Mouse (Mus musculus) testis, postnatal 14 days (tissue): ENCODE data around the gene Rgl1.
"Not testable (repeated sequence)": the region's sequence is repeated elsewhere in the genome, so short reads cannot be mapped to it uniquely, and the experiment has no call there.

Source experiments
- DNase-seq: peaks from one replicate; pipeline ENCODE4 v3.0.0; 2021; ENCODE audit warnings: low spot score

Rgl1 gene

DNA sequence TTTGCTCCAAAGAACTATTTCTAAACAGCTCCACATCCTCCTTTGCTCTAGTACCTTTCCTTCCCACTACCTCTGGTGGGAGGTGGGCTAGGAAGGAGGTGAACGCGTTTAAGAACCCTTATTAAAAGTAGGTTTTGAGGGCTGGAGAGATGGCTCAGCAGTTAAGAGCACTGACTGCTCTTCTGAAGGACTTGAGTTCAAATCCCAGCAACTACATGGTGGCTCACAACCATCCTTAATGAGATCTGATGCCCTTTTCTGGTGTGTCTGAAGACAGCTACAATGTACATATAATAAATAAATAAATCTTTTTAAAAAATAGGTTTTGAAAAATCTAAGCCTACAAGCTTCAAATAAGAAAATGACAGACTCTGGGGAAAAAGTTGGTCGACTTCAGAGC is 19.3 kb upstream of the Rgl1 start:
- not testable (repeated sequence) for DNase-seq

DNA sequence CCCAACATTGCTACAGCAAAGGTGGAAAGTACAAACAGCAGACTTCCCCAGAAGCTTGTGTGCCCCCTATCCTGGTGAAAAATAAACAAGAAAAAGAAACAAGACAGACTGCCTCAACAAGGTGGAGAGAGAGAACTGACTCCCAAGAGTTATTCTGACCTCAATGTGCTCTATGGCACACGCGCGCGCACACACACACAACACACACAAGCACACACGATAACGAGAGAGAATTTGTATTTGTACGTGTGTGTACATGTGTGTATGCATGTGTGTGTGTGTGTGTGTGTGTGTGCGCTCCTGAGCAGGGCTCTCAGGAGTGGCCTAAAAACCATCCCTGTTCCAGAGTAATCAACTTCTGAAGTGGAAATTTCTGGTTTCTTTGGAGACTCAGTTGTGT is 18.5 kb upstream of the Rgl1 start:
- no peak for DNase-seq

DNA sequence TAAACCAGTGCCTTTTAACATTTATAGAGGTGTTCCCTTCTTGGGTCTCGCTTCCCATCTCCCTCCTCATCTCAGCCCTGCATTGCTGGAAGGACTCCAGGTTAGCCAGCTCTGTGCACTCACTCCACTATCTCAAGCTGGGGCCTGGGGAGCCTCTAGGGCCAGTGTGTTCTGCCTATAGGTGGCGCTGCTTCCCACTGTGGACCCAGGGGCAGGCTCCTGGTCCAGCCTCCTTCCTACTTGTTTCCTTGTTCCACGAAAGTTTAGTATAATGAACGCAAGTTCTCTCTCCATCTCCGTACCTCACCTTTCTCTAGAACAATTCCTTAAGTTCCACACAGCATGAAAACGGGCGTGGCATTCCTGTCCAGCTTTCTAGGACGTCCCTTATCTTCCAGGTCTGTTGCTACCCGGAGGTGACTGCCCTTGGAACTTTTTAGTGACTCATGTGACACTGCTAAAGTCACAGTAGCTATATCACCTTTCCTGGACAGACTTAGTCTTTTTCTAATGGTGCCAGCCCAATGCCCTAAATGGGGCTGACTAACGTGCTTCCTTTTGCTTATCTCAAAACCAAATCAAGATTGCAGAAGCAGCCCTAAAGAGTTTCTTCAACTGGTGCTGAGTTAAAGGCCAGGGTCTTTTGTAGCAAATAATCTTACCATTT is 13.1 kb upstream of the Rgl1 start:
- DNase-seq = peak; percentile 57

DNA sequence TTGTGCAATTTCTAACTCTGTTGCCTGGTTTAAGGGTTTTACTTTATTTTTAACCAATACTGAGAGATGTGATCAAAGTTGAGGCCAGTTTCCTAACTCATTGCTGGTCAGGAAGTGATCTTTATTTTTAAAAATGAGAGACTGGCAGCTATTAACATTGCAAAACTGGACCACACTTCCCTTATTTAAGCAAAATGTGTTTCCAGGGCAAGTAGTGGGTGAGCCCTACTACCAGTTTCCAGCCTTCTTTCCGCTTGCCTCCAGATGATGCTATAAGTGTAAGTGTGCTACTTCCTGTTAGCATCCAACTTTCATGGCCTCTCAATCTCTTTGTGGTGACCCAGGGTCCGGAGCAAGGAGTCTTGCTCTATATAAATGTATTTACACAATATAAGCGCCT is 8.4 kb upstream of the Rgl1 start:
- DNase-seq = not testable (repeated sequence)

DNA sequence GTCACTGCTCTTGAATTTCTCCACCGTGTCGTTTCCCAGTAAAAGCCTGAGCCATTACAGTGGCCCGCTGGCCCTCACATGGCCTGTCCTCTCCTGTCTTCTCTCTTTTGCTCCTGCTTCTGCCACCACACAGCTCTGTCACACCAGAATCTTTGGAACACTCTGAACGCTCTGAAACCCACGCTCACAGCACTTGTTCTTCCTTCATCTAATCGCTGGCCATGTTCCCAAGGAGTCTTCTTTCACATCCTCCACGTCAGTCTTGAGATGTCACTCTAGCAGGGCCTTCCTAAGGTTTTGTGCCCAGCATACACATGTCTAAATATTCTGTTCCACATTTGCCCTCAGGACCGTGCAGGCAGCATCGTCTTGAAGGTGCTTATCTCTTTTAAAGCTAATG is 4.9 kb upstream of the Rgl1 start:
- no peak for DNase-seq

DNA sequence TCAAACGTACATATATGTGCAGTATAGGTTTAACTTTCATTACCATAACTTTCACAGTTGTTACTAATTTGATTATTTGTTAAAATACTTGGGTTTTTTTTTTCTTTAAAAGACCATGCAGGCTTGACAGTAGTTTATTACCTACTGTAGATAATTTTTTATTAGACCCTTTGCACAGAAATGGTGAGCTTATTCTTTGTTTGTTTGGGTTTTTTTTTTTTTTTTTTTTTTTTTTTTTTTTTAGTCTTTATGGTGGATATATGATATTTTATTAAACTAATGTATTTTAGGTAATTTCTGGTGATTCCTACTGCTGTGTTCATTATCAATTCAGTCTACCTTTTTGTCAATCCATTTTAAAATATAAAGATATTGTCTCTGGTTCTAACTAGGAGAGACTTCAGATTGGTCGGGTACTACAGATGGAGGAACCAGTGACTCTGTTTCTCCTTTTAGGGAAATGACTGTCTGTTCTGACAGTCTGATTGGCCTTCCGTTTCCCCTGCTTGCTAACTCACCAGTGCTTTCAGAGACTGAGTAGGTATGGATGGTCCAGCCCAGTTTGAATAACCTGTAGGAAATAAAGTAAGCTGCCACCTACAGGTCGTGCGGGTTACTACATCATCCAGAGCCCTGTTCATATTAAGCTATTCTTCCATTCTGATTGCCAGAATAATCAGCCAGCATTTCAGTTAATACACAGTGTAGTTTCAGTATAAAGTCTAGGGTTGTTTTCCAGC is 1.8 kb upstream of the Rgl1 start:
- peak; percentile 72 for DNase-seq

DNA sequence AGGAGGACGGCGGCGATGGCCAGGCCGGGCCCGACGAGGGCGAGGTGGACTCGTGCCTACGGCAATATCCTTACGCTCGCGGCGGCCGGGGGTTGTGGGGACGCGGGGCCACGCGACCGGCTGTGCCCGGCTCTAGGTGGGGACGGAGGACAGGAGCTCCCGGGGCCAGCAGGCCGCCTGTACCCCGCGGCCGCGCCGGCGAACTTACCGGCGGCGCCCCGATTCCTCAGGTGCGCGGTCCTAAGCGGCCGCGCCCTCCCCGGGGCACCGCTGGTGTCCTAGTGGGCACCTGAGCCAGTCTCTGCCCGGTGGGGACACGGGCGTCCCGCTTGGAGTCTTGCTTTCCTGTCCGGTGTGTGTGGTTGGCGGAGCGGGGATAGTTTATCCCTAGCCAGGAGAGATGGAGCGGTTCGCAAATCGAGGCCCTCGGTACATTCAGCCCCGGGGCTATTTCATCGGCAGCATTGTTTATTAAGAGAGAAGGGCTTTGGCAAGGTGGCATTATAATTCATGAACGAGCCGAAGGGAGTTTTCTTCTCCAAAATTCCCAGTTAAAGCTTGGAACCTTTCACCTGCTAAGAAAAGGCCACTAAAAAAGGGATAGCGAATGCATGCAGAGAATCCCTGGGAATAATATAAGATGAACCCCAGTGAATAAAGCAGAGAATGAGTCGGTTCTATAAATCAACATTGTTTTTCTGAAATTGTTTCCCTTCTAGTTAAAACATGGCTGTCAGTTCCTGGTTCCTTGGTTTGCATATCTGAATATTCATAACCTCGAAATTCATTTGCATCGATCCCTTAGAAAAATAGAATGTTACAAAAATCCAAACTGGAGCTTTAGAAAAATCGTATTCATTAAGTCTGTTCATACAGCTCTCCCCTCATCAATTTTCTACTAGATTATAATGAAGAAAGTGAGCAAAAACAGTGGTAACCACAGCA is 925 bp upstream of the Rgl1 start:
- no peak for DNase-seq

DNA sequence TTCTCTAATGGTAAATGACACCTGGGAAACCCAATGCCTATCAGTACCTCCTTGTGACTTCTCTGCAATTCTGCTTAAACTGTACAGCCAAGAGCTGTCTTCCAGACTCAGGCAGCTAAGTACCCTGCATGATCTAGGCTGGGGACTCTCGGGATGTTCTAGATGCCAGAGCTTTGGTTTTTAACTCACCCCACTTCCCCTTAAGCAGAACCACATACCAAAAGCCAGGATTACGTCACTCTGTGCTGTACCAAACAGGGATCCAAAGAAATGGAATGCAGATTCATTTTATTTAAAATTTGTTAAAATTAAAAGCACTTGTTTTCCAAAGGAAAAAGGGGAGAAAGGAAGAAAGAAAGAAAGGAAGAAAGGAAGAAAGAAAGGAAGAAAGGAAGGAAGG is 4.4 kb downstream of the Rgl1 start:
- no peak for DNase-seq

DNA sequence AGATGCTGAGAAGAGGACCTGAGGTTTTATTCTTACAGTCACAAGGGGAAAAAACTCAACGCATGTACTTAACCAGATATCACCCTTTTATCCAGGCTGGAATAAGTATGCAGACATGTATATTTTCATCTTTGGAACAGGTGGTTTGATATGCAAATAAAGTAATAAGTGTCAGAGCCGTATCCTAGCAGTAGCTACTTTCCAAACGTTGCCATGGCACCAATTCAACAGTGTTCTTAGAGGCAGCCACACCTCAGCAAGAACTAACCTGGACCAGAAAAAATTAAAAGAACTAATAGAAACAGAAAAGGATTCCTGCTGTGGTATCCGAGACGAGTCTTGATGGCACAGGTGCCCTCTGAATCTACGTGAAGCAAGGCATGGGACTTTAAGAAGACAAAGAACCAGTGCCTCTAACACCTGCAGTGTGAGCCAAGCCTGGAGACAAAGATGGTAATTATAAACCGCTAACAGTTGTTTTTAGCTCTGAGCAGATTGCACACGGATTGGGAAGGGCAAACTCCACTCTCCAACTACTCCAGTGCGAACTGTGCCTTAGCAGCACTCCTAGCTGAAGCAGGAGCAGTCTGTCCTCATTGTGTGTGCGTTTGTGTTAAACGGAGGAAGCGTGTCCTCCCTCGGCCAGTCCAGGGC is 15.7 kb downstream of the Rgl1 start, which contains the start of gene Apobec4:
Gene Apobec4, plus strand, starts transcription at position 240 of the 654 bp plus-strand sequence.
- DNase-seq = no peak

DNA sequence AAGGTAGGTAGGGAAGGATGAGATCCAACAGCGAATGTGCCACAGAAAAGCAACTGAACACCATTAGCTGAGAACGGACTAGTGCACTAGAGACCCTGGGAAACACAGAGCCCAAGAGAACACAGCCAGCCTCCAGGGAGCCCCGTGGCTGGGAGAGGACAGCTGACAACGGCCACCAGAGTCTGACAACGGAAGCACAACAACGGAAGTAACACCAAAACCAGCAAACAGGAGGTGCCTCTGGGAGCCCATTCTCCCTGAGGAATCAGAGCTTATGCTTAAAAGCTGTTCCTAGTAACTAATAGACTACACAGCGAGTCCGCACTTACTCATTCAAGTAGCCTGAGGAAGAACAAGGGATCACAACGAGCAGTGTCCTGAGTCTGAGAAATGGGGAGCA is 16.9 kb downstream of the Rgl1 start:
- DNase-seq = no peak

DNA sequence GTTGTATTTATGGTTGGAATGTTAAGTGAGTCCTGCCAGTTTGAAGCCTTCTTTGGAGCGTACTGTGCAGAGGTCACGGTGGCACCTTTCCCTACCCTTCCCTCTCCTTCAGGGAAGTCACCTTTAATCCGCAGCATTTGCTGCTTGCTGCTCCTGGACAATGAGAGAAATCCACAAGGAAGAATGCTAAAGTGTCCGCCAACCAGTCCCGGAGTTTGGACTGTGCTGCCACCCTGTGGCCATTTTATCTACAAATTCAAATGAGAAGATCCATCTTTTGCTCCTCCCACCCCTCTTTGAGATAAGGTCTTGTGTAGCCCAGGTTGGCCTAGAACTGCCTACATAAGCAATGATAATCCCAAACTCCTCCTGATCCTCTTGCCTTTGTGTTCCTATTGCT is 19.7 kb downstream of the Rgl1 start:
- DNase-seq = peak; percentile 44

DNA sequence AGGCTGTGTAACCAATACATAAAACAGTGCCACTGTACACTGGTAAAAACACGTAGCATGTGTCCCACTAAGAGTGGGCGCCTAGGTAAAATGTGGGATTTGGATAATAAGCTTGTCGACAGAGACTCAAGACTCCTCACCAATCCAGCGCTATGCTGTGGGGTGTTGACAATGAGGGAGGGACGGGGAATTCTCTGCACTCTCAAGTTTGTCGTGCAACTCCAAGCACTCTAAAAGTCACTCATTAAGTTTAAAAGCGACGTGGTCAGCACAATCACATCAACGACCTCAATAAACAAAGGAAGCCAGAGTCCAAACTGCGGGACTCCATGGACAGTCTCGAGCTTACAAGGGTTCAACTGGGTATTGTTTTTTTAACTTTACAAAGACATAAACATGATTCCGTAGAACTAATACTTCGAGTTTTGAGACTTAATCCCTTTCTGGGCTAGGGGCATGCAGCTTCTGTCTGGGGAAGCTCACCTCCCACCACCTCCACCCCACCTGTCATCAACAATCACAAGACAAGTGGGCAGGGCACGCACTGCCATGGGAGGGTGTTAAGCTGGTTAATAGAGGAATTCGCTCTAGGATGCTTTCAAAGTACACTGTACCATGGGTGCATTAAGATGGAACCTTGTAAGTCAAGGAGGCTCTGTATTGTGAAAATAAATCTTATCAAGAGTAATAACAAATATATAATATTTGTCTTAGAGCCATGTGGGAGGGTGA is 22.9 kb downstream of the Rgl1 start:
- no peak for DNase-seq

DNA sequence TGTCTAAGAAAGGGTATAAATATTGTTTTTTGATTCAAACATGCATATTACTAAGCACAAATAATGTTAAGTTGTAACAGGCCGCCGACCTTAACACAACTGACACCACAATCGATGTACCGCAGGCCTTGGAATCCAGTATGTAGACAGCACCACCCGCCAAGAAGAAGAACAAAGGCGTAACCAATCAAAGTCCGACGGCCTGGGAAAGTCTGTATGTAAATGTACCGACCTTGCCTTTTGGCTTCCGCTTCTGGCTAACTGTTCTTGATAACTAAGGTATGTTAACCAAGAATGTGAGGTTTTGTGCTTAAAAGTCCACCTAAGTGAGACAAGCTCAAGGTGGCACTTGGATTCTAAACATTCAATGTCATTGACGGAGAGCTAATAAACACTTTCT is 26.8 kb downstream of the Rgl1 start:
- no peak for DNase-seq

DNA sequence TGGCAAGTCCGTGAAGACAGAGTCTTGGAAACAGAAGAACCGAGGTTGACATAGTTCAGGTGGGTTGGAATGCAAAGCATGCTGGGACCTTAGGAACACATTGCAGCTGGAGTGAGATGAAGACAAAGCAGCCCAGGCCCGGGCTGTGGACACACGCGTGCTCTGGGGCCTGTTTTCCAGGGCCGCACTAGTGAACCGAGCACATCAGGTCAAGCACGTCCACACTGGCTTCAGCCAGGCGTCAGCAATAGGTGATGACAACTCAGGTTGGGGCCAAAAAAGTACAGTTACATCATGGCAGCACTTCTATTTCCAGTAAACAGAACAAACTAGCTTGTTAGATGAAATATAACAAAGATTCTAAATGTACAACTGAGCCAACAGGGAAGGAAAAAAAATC is 27.4 kb downstream of the Rgl1 start:
- no peak for DNase-seq

DNA sequence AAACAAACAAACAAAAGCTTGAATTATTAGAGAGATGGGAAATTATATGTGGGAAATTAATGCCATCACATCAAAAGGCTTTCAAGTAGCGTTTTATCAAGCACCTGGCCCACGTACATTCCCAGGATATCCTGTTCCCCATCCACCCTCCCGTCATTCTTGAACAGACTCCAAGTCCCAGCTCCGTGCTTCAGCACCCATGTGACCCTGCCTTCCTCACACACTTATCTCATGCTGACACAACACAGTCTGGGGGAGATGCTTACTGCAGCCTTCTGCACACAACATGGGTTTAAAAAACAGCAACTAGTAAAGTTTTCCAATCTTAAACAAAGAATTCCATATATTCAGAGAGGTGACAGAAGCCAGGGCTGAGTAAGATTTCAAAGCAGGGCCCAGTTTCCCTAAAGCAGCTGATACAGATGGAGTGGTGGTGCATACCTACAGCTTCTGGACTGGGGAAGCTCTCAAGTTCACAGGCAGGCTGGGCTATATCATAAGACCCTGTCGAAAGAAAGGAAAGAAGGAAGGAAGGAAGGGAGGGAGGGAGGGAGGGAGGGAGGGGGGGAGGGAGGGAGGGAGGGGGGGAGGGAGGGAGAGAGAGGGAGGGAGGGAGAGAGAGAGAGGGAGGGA is 38.4 kb downstream of the Rgl1 start:
- DNase-seq = no peak

DNA sequence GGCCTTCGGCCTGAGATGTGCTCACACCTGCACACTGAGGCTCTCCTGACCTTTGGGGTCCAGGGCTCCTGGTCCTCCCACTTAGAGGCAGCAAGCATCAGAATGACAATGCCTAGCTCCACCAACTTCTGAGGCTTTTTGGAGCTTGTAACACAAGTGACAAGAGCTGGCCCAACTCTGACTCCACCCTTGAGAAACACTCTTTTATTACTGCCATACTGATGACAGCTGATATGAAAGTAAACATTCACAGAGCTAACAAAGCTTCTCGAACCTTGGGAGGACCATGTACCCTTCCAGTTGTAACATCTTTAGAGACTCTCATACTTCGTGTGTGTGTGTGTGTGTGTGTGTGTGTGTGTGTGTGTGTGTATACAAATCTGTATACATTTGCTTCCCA is 40.1 kb downstream of the Rgl1 start:
- no peak for DNase-seq

DNA sequence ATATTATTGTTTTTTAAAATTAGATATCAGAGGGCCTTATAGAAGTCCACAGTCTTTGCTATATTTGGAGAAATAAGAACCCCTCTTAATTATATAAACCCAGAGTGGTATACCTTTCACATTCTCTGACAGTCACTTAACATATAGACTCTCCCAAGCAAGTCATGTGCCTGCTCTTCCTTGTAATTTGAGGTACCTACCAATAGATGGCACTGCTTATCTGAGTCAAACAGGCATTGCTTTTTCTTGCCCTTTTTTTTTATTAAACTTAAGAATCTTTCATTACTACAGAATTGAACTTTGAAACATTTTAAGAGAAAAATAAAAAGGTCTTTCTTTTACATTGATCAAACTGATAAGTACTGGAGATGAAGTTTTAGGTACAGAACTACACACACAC is 41.9 kb downstream of the Rgl1 start:
- no peak for DNase-seq

DNA sequence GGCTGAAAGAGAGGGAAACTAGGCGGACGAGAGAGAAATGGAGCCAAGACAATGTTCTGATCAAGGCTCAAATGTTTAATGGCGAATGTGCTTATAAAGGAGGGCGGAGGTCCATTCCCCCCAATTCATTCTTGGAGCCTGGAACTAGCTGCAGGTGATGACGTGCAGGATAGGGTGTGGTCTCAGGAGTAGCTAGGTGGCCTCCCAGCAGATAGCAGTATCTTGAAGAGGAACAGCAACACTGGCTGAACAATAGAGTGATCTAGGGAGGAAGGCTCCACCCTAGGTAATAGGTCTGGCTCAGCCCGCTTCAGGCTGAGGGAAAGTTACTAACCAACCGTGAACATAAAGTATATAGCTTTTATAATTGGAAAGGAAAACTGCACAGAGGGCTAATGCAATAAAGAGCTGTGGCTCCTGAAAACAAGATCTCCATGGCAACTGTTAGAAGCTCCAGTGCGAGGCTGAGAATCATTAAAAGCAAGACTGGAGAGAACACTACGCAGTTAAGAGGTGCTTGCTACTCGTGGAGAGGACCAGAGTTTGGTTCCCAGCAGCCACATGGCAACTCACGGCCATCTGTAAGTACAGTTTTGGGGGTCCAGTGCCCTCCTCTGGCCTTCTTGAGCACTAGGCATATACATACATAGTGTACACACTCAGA is 44.5 kb downstream of the Rgl1 start:
- no peak for DNase-seq

DNA sequence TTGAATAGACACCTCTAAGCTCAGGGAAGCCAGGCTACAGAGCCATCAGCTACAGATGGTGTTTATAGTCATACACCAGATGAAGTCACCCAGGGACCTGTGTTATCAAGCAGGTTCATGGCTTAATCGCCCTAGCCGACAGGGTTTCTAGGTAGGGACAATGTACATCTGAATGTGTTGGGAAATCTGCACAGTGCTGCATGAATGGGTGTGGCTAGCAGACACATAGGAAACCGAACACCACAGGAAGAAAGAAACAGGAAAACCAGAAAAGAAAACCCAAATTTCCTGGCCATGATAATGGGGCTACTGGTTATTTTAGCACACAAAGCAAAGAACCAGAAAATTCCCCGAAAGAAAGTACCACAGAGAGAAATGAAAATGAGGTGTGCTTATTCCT is 45.2 kb downstream of the Rgl1 start:
- no peak for DNase-seq

DNA sequence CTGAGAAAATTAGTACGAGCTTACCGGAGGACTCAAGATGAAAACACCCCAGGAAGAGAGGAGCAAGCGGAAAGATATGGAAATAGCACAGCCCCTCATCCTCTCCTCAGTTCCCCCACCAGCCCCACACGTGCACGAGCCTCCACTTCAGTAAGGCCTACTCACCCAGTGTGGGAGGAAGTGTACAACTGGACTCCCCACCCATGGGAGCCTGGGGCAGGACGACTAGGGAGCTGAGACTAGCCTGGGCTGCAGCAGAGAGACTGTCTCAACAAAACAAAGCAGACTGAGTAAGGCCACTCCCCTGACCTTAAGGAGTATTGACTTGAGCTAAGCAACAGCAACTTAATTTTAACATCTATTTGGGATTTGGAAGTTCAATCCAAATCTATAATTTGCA is 48.0 kb downstream of the Rgl1 start:
- no peak for DNase-seq

DNA sequence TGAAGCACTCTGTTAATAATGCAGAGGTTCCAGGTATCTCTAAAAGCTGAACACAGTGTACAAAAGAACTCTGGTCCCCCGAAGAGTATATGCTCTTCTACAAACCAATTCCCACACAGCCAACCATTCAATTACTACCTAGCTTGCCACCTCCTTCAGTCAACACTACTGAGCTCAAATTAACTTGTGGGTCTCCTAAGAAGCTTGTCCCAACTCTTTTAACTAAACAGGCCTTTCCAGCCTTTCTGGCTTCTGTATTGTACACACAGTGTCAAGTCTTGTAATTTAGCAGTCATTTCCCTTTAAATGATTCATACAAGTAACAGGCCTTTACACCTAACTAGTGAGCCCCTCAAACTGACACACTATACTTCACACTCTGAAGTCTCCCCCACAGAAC is 48.8 kb downstream of the Rgl1 start:
- no peak for DNase-seq
